Mouse (Mus musculus) retina, adult 2 months (tissue): ENCODE results near the gene Sema5a.

ENCODE experiments used
- DNase-seq: peaks from one replicate; pipeline ENCODE4 v3.0.0-alpha.2; 2012; ENCODE audit warnings: low read depth, low spot score

Sema5a gene

GRCm38 (mm10) chr15:32306557-32307243 lies 62.1 kb downstream of the Sema5a start:
- DNase-seq = no peak

- no peak for DNase-seq
Measured at GRCm38 (mm10) chr15:32310834-32311233, 66.2 kb downstream of the Sema5a start.

DNA sequence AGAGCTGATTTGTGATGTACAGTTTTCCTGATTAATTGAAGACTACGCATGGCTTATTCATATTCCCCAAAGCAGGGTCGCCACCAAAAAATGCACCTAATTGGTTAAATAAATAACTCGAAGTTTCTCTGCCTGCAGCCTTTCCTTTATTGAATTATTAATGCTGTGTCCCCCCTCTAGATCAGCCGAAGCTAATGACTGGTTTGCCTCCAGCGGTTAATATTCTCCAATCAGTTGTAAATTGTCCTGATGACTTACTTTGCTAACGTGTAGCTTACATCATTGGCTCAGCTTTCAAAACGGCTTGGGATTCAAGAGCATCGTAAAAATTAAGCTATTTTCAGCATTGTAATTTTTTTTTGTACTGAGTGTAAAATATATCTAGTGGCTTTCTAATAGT lies 66.7 kb downstream of the Sema5a start:
- no peak for DNase-seq

GRCm38 (mm10) chr15:32317074-32317473 lies 72.5 kb downstream of the Sema5a start:
- no peak for DNase-seq

DNA sequence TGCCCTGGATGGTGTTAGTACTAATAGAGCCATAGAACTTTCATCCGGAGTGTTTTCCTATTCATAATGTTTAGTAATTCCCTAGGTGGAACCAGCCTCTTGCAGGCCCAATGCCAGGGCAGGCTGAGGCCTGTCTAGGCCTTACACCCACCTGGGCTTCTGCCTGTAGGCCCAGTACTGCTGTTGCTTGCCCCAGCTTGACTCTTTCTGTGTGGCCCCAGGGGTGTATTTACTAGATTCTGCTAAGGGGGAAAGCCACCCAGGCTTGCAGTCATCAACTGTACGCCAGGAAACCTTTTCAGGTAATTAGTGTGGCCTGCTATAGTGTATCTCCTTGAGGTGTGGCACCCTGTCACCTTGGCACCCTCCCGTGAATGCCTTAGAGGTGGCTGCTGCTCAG lies 76.1 kb downstream of the Sema5a start:
- no peak for DNase-seq

DNA sequence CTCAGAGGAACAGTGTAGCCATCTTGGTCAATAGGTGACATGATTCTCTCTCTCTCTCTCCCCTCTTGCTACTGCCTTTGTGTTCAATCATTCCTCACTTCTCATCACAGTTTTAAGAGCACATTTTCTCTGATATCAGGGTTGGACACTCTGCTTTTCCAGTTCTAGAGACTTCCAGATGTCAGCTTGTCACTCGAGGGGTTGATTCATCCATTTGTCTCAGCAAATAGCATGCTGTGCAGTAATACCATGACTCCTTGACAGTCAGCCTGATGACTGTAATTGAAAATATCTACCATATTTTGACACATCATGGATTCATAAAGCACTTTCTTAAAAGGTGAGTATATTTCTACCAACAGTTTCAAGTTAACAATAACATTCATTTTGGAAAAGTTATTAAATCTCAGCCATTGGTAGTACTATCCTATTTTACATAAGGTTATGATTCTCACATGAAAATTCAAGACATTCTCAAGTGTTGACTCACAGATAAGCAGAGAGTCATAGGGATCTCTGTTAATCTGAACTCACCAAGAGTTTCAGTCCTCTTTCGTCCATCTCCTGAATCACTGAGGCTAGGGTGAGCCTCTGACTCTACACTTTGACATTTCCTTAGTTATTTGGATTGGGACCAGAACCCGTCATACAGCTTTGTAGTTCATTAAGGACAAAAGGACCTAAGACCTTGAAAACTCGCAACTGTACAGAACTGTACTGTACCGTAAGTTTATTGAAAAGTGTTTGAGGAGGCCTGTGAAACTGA lies 78.0 kb downstream of the Sema5a start:
- no peak for DNase-seq

DNA sequence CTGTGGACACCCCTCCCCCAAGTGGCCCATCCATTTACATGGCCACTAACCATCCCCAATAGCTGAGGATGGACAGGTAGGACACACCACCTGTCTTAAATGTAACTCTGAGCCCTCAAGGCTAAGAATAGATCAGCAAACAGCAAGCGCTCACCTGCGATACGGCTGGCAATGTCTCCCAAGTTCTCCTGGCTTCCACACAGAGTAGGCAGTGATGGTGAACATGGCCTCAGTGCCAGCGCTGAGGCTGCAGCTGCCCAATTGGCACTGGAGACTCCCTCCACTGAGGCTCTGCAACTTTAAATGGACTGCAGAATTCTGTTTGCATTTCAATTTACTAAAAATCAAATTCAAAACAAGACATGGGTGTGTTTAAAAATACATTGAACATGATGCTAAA lies 78.6 kb downstream of the Sema5a start:
- DNase-seq = no peak

DNA sequence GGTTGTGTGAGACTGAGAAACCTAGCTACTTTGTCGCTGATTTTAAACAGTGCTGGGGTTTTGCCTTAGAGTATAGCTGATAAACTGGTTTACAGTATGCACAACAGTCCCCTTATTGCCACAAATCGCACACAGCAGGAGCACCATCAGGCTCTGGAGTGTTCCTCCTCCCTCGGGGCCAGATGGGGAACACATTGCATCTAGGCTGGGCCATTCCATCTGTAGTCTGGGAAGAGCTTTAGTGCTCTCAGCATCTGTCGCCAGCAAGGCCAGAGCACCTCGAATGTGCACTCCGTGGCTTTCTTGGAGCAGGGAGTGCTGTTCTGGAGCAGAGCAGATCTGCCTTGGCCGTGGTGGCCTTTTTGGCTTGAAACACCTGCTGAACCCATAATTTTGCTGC lies 79.5 kb downstream of the Sema5a start:
- DNase-seq = no peak

- DNase-seq = no peak
Measured at GRCm38 (mm10) chr15:32328370-32329004, 83.9 kb downstream of the Sema5a start.

DNA sequence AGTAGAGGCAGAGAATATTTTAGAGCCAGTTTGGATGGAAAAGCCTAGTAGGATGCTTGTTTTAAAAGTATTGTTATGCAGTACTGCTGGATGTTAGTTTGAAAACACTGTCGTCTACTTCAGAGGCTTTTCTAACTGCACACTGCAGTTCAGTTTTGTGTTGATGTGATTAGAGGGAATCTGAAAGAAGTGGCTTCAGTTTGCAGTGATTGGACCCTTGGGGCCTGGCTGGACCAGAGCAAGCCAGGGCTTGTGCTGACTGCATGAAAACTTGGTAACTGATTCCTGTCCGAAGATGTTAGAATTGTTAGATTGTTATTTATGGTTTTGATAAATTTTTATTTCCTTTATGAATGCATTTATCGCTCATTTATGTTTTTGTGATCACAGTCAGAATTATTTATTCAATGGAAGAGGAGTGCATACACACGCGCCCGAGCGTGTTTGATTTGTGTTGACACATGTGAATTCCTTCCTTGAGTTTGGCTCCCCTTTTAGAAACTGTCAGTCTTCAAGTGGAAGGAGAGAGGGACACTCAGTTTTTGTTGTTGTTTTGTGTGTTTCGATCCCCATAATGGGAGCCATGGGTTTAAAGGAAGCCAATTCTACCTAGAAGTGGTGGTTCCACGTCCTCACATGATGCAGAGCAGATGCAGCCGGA lies 85.2 kb downstream of the Sema5a start:
- no peak for DNase-seq

GRCm38 (mm10) chr15:32330427-32330826 lies 85.8 kb downstream of the Sema5a start:
- DNase-seq = no peak

- DNase-seq = no peak
Measured at GRCm38 (mm10) chr15:32331037-32331436, 86.4 kb downstream of the Sema5a start.

DNA sequence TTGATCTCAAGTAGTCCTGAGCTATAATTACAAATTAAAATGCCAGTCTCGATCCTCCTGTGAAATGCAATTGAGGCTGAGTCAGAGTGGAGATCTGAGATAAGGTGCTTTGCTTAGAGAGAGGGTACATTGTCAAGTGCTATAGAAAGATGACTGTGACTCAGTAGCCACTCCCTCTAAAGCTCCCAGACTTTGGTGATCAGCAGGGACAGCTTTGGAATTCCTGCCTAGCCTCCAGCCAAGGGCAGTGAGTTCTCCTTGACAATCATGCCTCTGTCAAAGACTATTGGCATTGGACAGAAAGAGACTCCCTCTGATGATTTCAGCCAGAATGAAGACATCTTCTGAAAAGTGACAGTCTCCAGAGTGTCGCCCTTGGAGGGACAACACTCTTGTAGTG lies 88.8 kb downstream of the Sema5a start:
- DNase-seq = no peak

DNA sequence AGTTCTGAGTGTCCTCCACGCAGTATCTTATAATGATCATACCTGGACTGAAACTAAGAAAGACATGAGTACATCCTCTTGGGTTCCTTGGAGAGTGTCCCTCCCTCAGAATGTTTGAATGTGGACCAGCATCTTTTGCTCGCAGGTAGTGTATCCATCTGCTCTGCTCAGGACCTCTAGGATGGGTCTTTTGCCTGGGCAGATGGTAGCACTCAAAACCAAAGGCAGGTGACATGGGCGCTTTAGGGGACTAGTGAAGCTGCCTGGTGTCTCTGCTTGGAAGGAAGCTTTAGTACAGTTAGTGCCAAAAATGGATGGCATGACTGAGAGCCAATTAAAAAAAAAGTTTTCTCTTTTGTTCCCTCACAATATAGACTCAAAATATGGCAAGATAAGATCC lies 93.2 kb downstream of the Sema5a start:
- no peak for DNase-seq

DNA sequence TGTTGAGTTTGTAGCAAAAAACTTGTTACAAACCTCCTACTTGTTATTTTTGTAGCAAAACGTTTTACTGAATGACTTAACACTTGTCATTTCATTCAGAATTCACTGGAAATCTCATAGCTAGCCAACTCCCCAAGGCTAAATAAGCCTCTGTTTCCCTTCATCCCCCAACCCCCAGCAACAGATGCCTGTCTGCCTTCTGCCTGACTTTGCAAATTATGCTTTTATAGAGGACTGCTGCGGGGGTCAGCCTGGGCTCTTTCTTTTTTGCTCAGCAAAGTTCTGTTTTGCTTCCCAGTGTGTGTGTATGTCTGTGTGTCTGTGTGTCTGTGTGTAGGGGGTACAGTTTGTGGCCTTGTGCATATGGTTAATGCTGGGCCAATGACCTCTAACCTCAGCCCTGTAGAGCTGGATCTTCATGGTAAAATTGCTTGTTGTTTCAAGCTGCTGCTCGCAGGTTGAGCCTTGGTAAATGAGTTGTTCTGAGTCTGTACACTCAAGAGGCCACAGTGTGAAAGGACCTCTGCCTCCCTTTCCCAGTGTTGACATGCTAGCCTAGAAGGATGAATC lies 94.2 kb downstream of the Sema5a start:
- no peak for DNase-seq

DNA sequence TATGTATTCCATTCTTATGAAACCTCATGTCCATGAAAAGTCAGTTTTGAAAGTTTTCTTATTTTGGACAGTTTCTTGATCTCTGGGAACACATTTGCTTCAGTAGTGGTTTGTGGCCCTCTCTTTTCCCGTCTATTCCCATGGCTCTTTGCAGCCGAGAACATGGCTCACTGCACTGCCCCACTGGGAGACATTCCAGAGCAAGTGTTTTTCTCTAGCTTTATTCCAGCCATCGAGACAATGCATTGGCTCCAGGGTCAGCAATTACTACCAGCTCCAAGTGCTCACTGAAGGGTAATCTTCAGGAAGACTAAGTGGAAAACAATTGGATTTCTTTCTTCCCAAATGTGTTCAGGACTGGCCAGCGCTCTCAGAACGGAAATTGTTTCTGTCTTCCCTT lies 94.8 kb downstream of the Sema5a start:
- no peak for DNase-seq

- no peak for DNase-seq
Measured at GRCm38 (mm10) chr15:32341423-32341822, 96.8 kb downstream of the Sema5a start.

DNA sequence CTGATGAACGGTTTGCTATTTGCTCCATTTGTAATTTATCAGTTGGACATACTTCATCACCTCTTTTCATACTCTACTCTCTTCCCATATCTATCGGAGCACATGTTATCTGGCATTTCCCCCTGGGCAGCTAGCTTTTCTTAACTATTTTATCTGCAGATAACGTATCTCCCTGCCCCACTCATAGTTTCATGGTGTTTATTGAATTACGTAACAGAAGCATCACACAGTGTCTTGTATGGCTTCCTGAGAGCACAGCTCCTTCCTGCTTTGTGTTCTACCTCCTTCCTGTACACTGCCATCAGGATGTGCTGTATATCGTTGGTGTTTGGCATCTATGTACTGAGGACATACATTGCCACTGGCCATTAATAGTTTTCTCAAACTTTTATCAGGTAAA lies 98.9 kb downstream of the Sema5a start:
- no peak for DNase-seq

DNA sequence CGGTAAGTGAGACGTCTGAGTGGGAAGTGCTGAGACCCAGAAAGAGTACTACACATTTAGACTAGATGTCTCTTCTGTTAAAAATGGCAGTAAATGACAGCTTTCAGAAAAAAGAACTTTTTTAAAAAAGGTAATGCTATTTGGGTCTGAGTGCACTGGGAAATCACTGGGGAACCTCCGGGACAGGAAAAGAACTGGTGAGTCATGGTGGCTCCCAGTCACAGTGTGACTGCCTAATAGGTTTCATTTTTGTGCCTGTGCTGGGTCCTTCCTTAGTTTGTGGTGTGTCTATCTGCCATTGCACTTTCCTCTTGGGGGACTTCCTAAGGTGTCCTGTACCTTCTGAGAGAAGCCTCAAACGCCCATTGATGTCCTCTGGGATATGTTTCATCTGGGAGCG lies 102.7 kb downstream of the Sema5a start:
- DNase-seq = no peak

- no peak for DNase-seq
Measured at GRCm38 (mm10) chr15:32349276-32349675, 104.7 kb downstream of the Sema5a start.

DNA sequence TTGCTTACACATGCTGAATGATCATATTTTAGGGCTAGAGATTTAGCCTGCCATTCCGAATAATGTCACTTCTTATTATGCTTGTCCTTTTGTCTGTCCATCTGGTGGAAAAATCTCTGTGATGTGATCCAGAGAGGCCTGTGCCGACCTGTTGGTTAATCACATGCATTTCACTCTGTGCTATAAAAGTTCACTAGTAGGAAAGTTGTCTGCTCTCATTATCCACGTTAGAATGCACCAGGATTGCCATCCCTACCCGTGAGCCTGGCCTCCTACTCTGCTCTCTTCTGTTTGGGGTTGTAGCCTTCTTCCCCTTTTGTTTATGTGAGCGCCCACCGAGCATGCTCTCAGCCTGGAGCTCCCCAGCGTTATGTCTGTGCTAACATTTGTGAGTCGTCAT lies 108.4 kb downstream of the Sema5a start:
- DNase-seq = no peak

DNA sequence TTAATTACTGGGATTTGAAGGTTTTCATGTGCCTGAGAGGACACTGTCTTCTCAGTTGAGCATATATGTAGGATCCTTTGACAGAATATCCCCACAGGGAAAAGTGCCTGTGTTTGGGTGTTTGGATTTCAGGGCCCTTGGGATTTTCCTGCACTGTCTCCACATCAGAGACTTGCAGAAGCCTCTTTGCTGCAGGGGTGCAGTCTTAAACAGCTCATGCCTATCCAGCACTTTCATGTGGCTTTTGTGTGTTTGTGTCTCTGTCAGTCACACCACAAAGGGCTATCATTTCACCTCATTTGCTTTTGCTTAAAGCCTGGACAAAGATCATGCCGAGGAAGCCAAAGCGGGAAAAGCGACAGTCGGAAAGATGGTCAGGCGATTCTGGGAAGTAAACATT lies 108.9 kb downstream of the Sema5a start:
- DNase-seq = no peak
